Mouse (Mus musculus): Measurements from ENCODE around the gene Zzef1.
A peak's percentile ranks its signal among the peaks of the same experiment; 100 is the strongest.

Zzef1 gene

GRCm38 (mm10) chr11:72960723-72961071 lies 164.7 kb downstream of the Zzef1 start:
- DNase-seq: no peak

GRCm38 (mm10) chr11:72961072-72961980 lies 165.3 kb downstream of the Zzef1 start, which contains the start of gene Atp2a3:
Gene Atp2a3, plus strand, starts transcription at chr11:72961169.
- peak; percentile 96 for DNase-seq

GRCm38 (mm10) chr11:72962378-72962777 lies 166.4 kb downstream of the Zzef1 start:
- no peak for DNase-seq

GRCm38 (mm10) chr11:72963058-72963788 lies 167.2 kb downstream of the Zzef1 start:
- DNase-seq: no peak

GRCm38 (mm10) chr11:72963789-72964294 lies 167.8 kb downstream of the Zzef1 start:
- no peak for DNase-seq

GRCm38 (mm10) chr11:72974995-72975503 lies 179.0 kb downstream of the Zzef1 start:
- no peak for DNase-seq
